Mouse (Mus musculus) liver, embryonic 16.5 days (tissue): Measurements from ENCODE around the gene Ccdc177. TPM values are rescaled to one million over a fixed set of nuclear protein-coding genes. Genes with fewer than 3 reads are reported as not detected.

Experiments used
- ATAC-seq: fragments of 200-750 bp; cut with Nextera tagmentation; 2 replicates; pipeline ENCODE4 v1.8.0; 2017; ENCODE audit warnings: low read depth, mild to moderate bottlenecking, moderate number of reproducible peaks, moderate library complexity
- H3K27ac ChIP-seq: fragments of 300-500 bp; sonication (generic); 2 replicates; pipeline ENCODE4 v1.5.1; 2014; ENCODE audit warnings: mild to moderate bottlenecking, low read length
- H3K27me3 ChIP-seq: fragments of 300-500 bp; sonication (generic); 2 replicates; pipeline ENCODE4 v1.6.1; 2014; ENCODE audit warnings: low read depth, low read length, mixed read lengths; ENCODE audit not compliant: control insufficient read depth, insufficient read depth
- H3K36me3 ChIP-seq: fragments of 300-500 bp; sonication (generic); 2 replicates; pipeline ENCODE4 v1.6.1; 2014; ENCODE audit warnings: mild to moderate bottlenecking; ENCODE audit not compliant: control insufficient read depth, insufficient read depth
- H3K4me1 ChIP-seq: fragments of 300-500 bp; sonication (generic); 2 replicates; pipeline ENCODE4 v1.6.1; 2014; ENCODE audit warnings: low read depth, low read length, mixed read lengths; ENCODE audit not compliant: control insufficient read depth
- H3K4me2 ChIP-seq: fragments of 300-500 bp; sonication (generic); 2 replicates; pipeline ENCODE4 v1.6.1; 2014; ENCODE audit warnings: low read depth, low read length, mixed read lengths
- H3K4me3 ChIP-seq: fragments of 300-500 bp; sonication (generic); 2 replicates; pipeline ENCODE4 v1.5.1; 2014; ENCODE audit warnings: low read depth, mild to moderate bottlenecking, low read length
- H3K9ac ChIP-seq: fragments of 300-500 bp; sonication (generic); 2 replicates; pipeline ENCODE4 v1.6.1; 2014; ENCODE audit warnings: low read depth, low read length
- H3K9me3 ChIP-seq: fragments of 300-500 bp; sonication (generic); replicated peaks from 2 replicates; pipeline ENCODE4 v1.6.1; 2016; ENCODE audit warnings: low read length; ENCODE audit not compliant: control insufficient read depth
- WGBS: fragments of 180-500 bp; shearing (Covaris S2); extraction: QIAGEN DNeasy Blood & Tissue Kit; methylation state at CpG from one replicate; pipeline ENCODE4 v1.1.7; 2014; ENCODE audit not compliant: insufficient replicate concordance; 5-methylcytosine and 5-hydroxymethylcytosine counted together
- polyA plus RNA-seq: library from polyadenylated mRNA; unstranded; fragments of >200 nt; fragmentation: Nextera tagmentation; extraction: Ambion mirVana; gene quantifications from 2 replicates; pipeline ENCODE4 v1.2.1, GENCODE M21; 2015

Gene Ccdc177
- polyA plus RNA-seq, 1 experiment from 2014 or later = not detected

- no peak overlapping the region for H3K27ac ChIP-seq
- no peak overlapping the region for H3K4me3 ChIP-seq
- WGBS = 37% methylated on average over 6 of the region's 6 CpGs
- peaks cover 5% of the 10 kb centered on the region; the same call in 1 of the 2 replicates for H3K27me3 ChIP-seq
- H3K4me2 ChIP-seq = no peak overlapping the region
- no peak overlapping the region for H3K9ac ChIP-seq
- no peak for ATAC-seq
- no peaks in the 10 kb centered on the region for H3K9me3 ChIP-seq
- no peaks in the 10 kb centered on the region for H3K36me3 ChIP-seq
- H3K4me1 ChIP-seq = no peaks in the 10 kb centered on the region
Observed at GRCm38 (mm10) chr12:80706915-80707604, 53.4 kb downstream of the Ccdc177 start.

GRCm38 (mm10) chr12:80706208-80706914 lies 54.1 kb downstream of the Ccdc177 start:
- no peak overlapping the region for H3K27ac ChIP-seq
- no peak for ATAC-seq
- no peak overlapping the region for H3K4me2 ChIP-seq

More at GRCm38 (mm10) chr12:80706208-80706914, 54.1 kb downstream of the Ccdc177 start:
- WGBS = 48% methylated on average over 11 of the region's 11 CpGs
- Histone ChIP-seq H3K36me3 (no peaks in the 10 kb centered on the region), H3K9me3 (no peaks in the 10 kb centered on the region), H3K4me3 (no peak overlapping the region), H3K9ac (no peak overlapping the region), H3K4me1 (no peaks in the 10 kb centered on the region), H3K27me3 (peaks cover 5% of the 10 kb centered on the region; the same call in 1 of the 2 replicates)

Other genes starting within 250 kb of the Ccdc177 start
- gene Galnt16, start 242.4 kb downstream of the Ccdc177 start, polyA plus RNA-seq = 0.15 and 0.53 TPM in 2 replicates
- 12.4 and 14.6 TPM in 2 replicates for gene Slc39a9, start 116.8 kb downstream of the Ccdc177 start, polyA plus RNA-seq
- gene Erh, start 116.3 kb downstream of the Ccdc177 start, polyA plus RNA-seq = 88.5 and 101 TPM in 2 replicates
- 0.18 and 0.35 TPM in 2 replicates for gene Plekhd1, start 68.1 kb downstream of the Ccdc177 start, polyA plus RNA-seq
- gene Susd6, start 29.8 kb upstream of the Ccdc177 start, polyA plus RNA-seq = 14.6 and 15.2 TPM in 2 replicates
- 273 and 294 TPM in 2 replicates for gene Srsf5, start 184.8 kb upstream of the Ccdc177 start, polyA plus RNA-seq
- gene Slc10a1, start 208.0 kb upstream of the Ccdc177 start, polyA plus RNA-seq = 27.0 and 39.5 TPM in 2 replicates